Mouse (Mus musculus) lung, postnatal 0 days (tissue): ENCODE results near the gene Slc2a4. TPM values are rescaled to one million over a fixed set of nuclear protein-coding genes. Genes with fewer than 3 reads are reported as not detected.

Source experiments
- ATAC-seq: fragments of 200-750 bp; cut with Nextera tagmentation; 2 replicates; pipeline ENCODE4 v1.8.0; 2017; ENCODE audit warnings: moderate library complexity
- DNase-seq: peaks from one replicate; pipeline ENCODE4 v3.0.0-alpha.2; 2016; ENCODE audit warnings: low spot score
- H3K27ac ChIP-seq: fragments of 300-500 bp; sonication (generic); 2 replicates; pipeline ENCODE4 v1.5.1; 2014; ENCODE audit warnings: antibody characterized with exemption, mild to moderate bottlenecking, low read length, mixed read lengths
- H3K27me3 ChIP-seq: fragments of 300-500 bp; sonication (generic); replicated peaks from 2 replicates; pipeline ENCODE4 v1.6.1; 2014; ENCODE audit warnings: low read length, mixed read lengths; ENCODE audit not compliant: insufficient read depth
- H3K36me3 ChIP-seq: fragments of 300-500 bp; sonication (generic); 2 replicates; pipeline ENCODE4 v1.6.1; 2014; ENCODE audit warnings: low read length, mixed read lengths; ENCODE audit not compliant: insufficient read depth
- H3K4me1 ChIP-seq: fragments of 300-500 bp; sonication (generic); 2 replicates; pipeline ENCODE4 v1.6.1; 2014; ENCODE audit warnings: antibody characterized with exemption, low read depth, low read length, mixed read lengths; ENCODE audit not compliant: insufficient read depth
- H3K4me2 ChIP-seq: fragments of 300-500 bp; sonication (generic); replicated peaks from 2 replicates; pipeline ENCODE4 v1.6.1; 2014; ENCODE audit warnings: low read depth, mild to moderate bottlenecking, low read length, moderate library complexity, mixed read lengths
- H3K4me3 ChIP-seq: fragments of 300-500 bp; sonication (generic); 2 replicates; pipeline ENCODE4 v1.5.1; 2014; ENCODE audit warnings: low read depth, low read length
- H3K9ac ChIP-seq: fragments of 300-500 bp; sonication (generic); replicated peaks from 2 replicates; pipeline ENCODE4 v1.6.1; 2014; ENCODE audit warnings: low read depth, mild to moderate bottlenecking
- H3K9me3 ChIP-seq: fragments of 300-500 bp; sonication (generic); 2 replicates; pipeline ENCODE4 v1.6.1; 2016; ENCODE audit warnings: low read length, mixed read lengths
- CTCF ChIP-seq: IDR thresholded peaks from 2 replicates; pipeline ENCODE4 v1.5.1; 2016; ENCODE audit warnings: antibody characterized with exemption, mild to moderate bottlenecking
- EP300 ChIP-seq: IDR thresholded peaks from 2 replicates; pipeline ENCODE4 v1.6.1; 2016; ENCODE audit warnings: antibody characterized with exemption, mild to moderate bottlenecking, control low read depth
- WGBS: fragments of 180-500 bp; shearing (Covaris S2); extraction: QIAGEN DNeasy Blood & Tissue Kit; methylation state at CpG from one replicate; pipeline ENCODE4 v1.1.7; 2014; 5-methylcytosine and 5-hydroxymethylcytosine counted together
- polyA plus RNA-seq: library from polyadenylated mRNA; unstranded; fragments of >200 nt; fragmentation: Nextera tagmentation; extraction: Ambion mirVana; gene quantifications from 2 replicates; pipeline ENCODE4 v1.2.1, GENCODE M21; 2015

The Slc2a4 gene
- polyA plus RNA-seq, 1 experiment from 2014 or later = 3.7 TPM

- H3K27me3 ChIP-seq = no peaks in the 10 kb centered on the region
- H3K36me3 ChIP-seq = peaks cover 55% of the 10 kb centered on the region
- H3K4me3 ChIP-seq = no peak overlapping the region
- H3K9ac ChIP-seq = no peak overlapping the region
- no peaks in the 10 kb centered on the region for H3K9me3 ChIP-seq
- TF ChIP-seq EP300 (no peak), CTCF (no peak)
- ATAC-seq = no peak
- peaks cover 9% of the 10 kb centered on the region; the same call in 1 of the 2 replicates for H3K4me1 ChIP-seq
- no peak overlapping the region for H3K27ac ChIP-seq
- no peak for DNase-seq
- H3K4me2 ChIP-seq = no peak overlapping the region
- 85% methylated on average over 5 of the region's 6 CpGs for WGBS
These were observed 36.3 kb downstream of the Slc2a4 start for GRCm38 (mm10) chr11:69911701-69912100.

- no peak for DNase-seq
- no peaks in the 10 kb centered on the region for H3K9me3 ChIP-seq
- WGBS = 87% methylated on average over 17 of the region's 17 CpGs
- no peak for TF ChIP-seq EP300
- no peak for TF ChIP-seq CTCF
- H3K27me3 ChIP-seq = no peaks in the 10 kb centered on the region
- H3K4me3 ChIP-seq = no peak overlapping the region
- peaks cover 56% of the 10 kb centered on the region for H3K36me3 ChIP-seq
- no peak overlapping the region for H3K4me2 ChIP-seq
- no peak overlapping the region for H3K9ac ChIP-seq
- peaks cover 9% of the 10 kb centered on the region; the same call in 1 of the 2 replicates for H3K4me1 ChIP-seq
- ATAC-seq = no peak
- no peak overlapping the region for H3K27ac ChIP-seq
These were observed 37.0 kb downstream of the Slc2a4 start for GRCm38 (mm10) chr11:69910781-69911560.

- H3K27me3 ChIP-seq = no peaks in the 10 kb centered on the region
- peaks cover 57% of the 10 kb centered on the region for H3K36me3 ChIP-seq
- no peak overlapping the region for H3K4me2 ChIP-seq
- H3K27ac ChIP-seq = no peak overlapping the region
- no peak overlapping the region for H3K4me3 ChIP-seq
- ATAC-seq (no peak), DNase-seq (no peak)
- TF ChIP-seq EP300 = no peak
- peaks cover 9% of the 10 kb centered on the region; the same call in 1 of the 2 replicates for H3K4me1 ChIP-seq
- no peak overlapping the region for H3K9ac ChIP-seq
- no peaks in the 10 kb centered on the region for H3K9me3 ChIP-seq
- WGBS = 94% methylated on average over 8 of the region's 8 CpGs
These were observed 37.8 kb downstream of the Slc2a4 start for GRCm38 (mm10) chr11:69910177-69910576.

GRCm38 (mm10) chr11:69909174-69909573, 38.8 kb downstream of the Slc2a4 start:
- Histone ChIP-seq H3K27me3 (no peaks in the 10 kb centered on the region), H3K4me2 (no peak overlapping the region), H3K4me1 (no peaks in the 10 kb centered on the region), H3K36me3 (peaks cover 60% of the 10 kb centered on the region), H3K4me3 (no peak overlapping the region), H3K9me3 (no peaks in the 10 kb centered on the region), H3K9ac (no peak overlapping the region), H3K27ac (no peak overlapping the region)
- 93% methylated on average over 5 of the region's 5 CpGs for WGBS
- DNase-seq (no peak), ATAC-seq (no peak)
- TF ChIP-seq CTCF (no peak), EP300 (no peak)

GRCm38 (mm10) chr11:69908645-69909044, 39.3 kb downstream of the Slc2a4 start:
- TF ChIP-seq CTCF (no peak), EP300 (no peak)
- WGBS = 88% methylated on average over 11 of the region's 11 CpGs
- Histone ChIP-seq H3K27me3 (no peaks in the 10 kb centered on the region), H3K9ac (no peak overlapping the region), H3K4me3 (no peak overlapping the region), H3K27ac (no peak overlapping the region), H3K4me2 (no peak overlapping the region), H3K4me1 (no peaks in the 10 kb centered on the region), H3K9me3 (no peaks in the 10 kb centered on the region), H3K36me3 (peaks cover 60% of the 10 kb centered on the region)
- no peak for ATAC-seq
- no peak for DNase-seq

- Histone ChIP-seq H3K27me3 (no peaks in the 10 kb centered on the region), H3K36me3 (peaks cover 37% of the 10 kb centered on the region), H3K27ac (no peak overlapping the region), H3K9ac (no peak overlapping the region), H3K4me2 (no peak overlapping the region), H3K9me3 (no peaks in the 10 kb centered on the region), H3K4me3 (no peak overlapping the region), H3K4me1 (no peaks in the 10 kb centered on the region)
- TF ChIP-seq EP300 = no peak
- TF ChIP-seq CTCF = no peak
- ATAC-seq (no peak), DNase-seq (no peak)
- WGBS = 93% methylated on average over 9 of the region's 9 CpGs
These were observed 43.7 kb downstream of the Slc2a4 start for GRCm38 (mm10) chr11:69904311-69904710.
